Mouse (Mus musculus) stomach, postnatal 0 days (tissue): Measurements from ENCODE around the gene Acbd6. TPM values are rescaled to one million over a fixed set of nuclear protein-coding genes. Genes with fewer than 3 reads are reported as not detected.

Experiments
- ATAC-seq: fragments of 200-750 bp; cut with Nextera tagmentation; 2 replicates; pipeline ENCODE4 v1.8.0; 2017; ENCODE audit not compliant: low FRiP score, low TSS enrichment
- DNase-seq: peaks from one replicate; pipeline ENCODE4 v3.0.0-alpha.2; 2016; ENCODE audit warnings: low spot score
- H3K27ac ChIP-seq: fragments of 300-500 bp; sonication (generic); replicated peaks from 2 replicates; pipeline ENCODE4 v1.5.1; 2014; ENCODE audit warnings: mild to moderate bottlenecking, control low read depth
- H3K27me3 ChIP-seq: fragments of 300-500 bp; sonication (generic); 2 replicates; pipeline ENCODE4 v1.6.1; 2014; ENCODE audit warnings: low read length; ENCODE audit not compliant: control insufficient read depth, insufficient read depth
- H3K36me3 ChIP-seq: fragments of 300-500 bp; sonication (generic); 2 replicates; pipeline ENCODE4 v1.6.1; 2014; ENCODE audit warnings: low read length, mixed read lengths; ENCODE audit not compliant: control insufficient read depth, insufficient read depth
- H3K4me1 ChIP-seq: fragments of 300-500 bp; sonication (generic); replicated peaks from 2 replicates; pipeline ENCODE4 v1.6.1; 2014; ENCODE audit warnings: antibody characterized with exemption; ENCODE audit not compliant: control insufficient read depth, insufficient read depth
- H3K4me2 ChIP-seq: fragments of 300-500 bp; sonication (generic); replicated peaks from 2 replicates; pipeline ENCODE4 v1.6.1; 2014; ENCODE audit warnings: low read depth, mild to moderate bottlenecking, control low read depth, moderate library complexity
- H3K4me3 ChIP-seq: fragments of 300-500 bp; sonication (generic); 2 replicates; pipeline ENCODE4 v1.5.1; 2014; ENCODE audit warnings: low read depth, low read length, control low read depth
- H3K9ac ChIP-seq: fragments of 300-500 bp; sonication (generic); 2 replicates; pipeline ENCODE4 v1.6.1; 2014; ENCODE audit warnings: mild to moderate bottlenecking, low read length, control low read depth, mixed read lengths
- H3K9me3 ChIP-seq: fragments of 300-500 bp; sonication (generic); 2 replicates; pipeline ENCODE4 v1.6.1; 2016; ENCODE audit warnings: low read length; ENCODE audit not compliant: control insufficient read depth
- CTCF ChIP-seq: IDR thresholded peaks from 2 replicates; pipeline ENCODE4 v1.5.1; 2016; ENCODE audit warnings: antibody characterized with exemption, low read depth, mild to moderate bottlenecking, moderate library complexity
- EP300 ChIP-seq: optimal IDR thresholded peaks from 2 replicates; pipeline ENCODE3; 2016; ENCODE audit warnings: antibody characterized with exemption
- WGBS: fragments of 180-500 bp; shearing (Covaris S2); extraction: QIAGEN DNeasy Blood & Tissue Kit; methylation state at CpG from one replicate; pipeline ENCODE4 v1.1.7; 2014; 5-methylcytosine and 5-hydroxymethylcytosine counted together
- polyA plus RNA-seq: library from polyadenylated mRNA; unstranded; fragments of >200 nt; fragmentation: Nextera tagmentation; extraction: Ambion mirVana; gene quantifications from 2 replicates; pipeline ENCODE4 v1.2.1, GENCODE M21; 2015

Gene Acbd6
- polyA plus RNA-seq, 1 experiment from 2014 or later: 55.9 TPM

DNA sequence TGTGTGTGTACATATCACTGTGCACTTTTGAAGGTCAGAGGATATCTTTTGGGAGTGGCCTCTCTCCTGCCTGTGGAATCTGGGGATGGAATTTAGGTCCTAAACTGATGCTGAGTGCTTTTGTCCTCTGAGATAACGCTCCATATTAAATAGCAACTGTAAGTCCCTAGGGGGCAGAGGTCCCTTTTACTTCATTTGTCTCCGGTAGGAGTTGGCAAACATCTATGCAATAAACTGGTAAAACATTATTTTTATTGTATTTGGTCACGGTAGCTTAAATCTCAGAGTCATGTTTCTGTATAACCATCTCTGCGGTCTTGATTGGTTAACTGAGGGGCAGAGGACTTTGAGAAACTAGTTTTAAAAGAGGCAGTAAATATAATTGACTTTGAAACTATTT lies 35.4 kb upstream of the Acbd6 start:
- WGBS: 67% methylated on average over 4 of the region's 4 CpGs
- H3K4me3 ChIP-seq: no peak overlapping the region
- ATAC-seq: no peak

GRCm38 (mm10) chr1:155526176-155526575 lies 31.7 kb upstream of the Acbd6 start:
- H3K4me1 ChIP-seq: 0 out of 2 replicates have a peak, but pooled peaks cover 2% of the 10 kb centered on the region
- no peaks in the 10 kb centered on the region for H3K9me3 ChIP-seq
- no peak for ATAC-seq
- no peak for TF ChIP-seq CTCF
- TF ChIP-seq EP300: no peak
- no peak overlapping the region for H3K4me3 ChIP-seq
- no peak overlapping the region for H3K4me2 ChIP-seq
- no peaks in the 10 kb centered on the region for H3K36me3 ChIP-seq
- DNase-seq: no peak
- no peak overlapping the region for H3K9ac ChIP-seq
- 55% methylated on average over 5 of the region's 5 CpGs for WGBS
- H3K27ac ChIP-seq: no peak overlapping the region
- H3K27me3 ChIP-seq: no peaks in the 10 kb centered on the region

More for the DNA sequence above, 35.4 kb upstream of the Acbd6 start:
- H3K4me1 ChIP-seq: no peaks in the 10 kb centered on the region
- H3K9ac ChIP-seq: no peak overlapping the region
- H3K27ac ChIP-seq: no peak overlapping the region
- H3K36me3 ChIP-seq: no peaks in the 10 kb centered on the region
- H3K9me3 ChIP-seq: no peaks in the 10 kb centered on the region
- no peak for DNase-seq
- no peak for TF ChIP-seq CTCF
- TF ChIP-seq EP300: no peak
- no peaks in the 10 kb centered on the region for H3K27me3 ChIP-seq
- H3K4me2 ChIP-seq: no peak overlapping the region

DNA sequence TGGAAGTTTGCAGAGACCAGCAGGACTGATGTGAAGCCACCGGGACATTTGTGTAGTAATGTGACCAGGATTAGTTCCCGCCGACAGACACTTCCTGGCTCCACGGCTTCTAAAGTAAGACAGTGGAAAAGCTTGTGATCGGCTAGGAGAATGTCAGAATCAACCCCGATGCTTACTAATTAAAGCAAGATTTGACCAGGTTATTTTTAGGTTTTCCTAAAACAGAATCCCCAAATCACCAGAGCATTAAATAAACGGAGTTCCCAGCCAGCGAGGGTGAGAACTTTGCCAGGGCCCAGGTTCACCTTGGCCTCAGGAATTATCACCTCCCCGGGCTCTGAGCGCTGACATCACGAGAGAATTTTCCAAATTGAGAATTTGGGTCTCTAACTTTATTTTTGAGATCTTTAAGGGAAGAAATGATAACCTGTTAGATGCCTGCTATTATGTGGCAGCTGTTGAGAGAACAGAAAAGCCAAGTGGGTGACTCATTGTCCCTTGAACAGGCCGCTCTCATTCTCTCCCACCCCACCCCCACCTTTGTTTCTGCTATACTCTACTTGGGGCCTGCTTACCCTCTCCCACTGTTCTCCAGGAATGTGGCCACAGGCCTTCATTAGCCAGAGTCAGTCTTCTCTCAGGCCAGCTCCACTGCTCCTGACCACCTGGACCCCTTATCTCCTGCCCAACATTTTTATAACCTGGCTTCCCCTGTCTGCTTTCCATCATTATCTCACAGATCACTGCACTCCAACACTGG lies 30.7 kb upstream of the Acbd6 start:
- Histone ChIP-seq H3K27me3 (no peaks in the 10 kb centered on the region), H3K27ac (no peak overlapping the region), H3K4me2 (no peak overlapping the region), H3K4me3 (no peak overlapping the region), H3K36me3 (no peaks in the 10 kb centered on the region), H3K9ac (no peak overlapping the region), H3K9me3 (no peaks in the 10 kb centered on the region), H3K4me1 (0 out of 2 replicates have a peak, but pooled peaks cover 2% of the 10 kb centered on the region)
- ATAC-seq (no peak), DNase-seq (no peak)
- no peak for TF ChIP-seq CTCF
- TF ChIP-seq EP300: no peak
- WGBS: 42% methylated on average over 12 of the region's 12 CpGs

- Histone ChIP-seq H3K4me1 (0 out of 2 replicates have a peak, but pooled peaks cover 2% of the 10 kb centered on the region), H3K4me3 (no peak overlapping the region), H3K27me3 (no peaks in the 10 kb centered on the region), H3K36me3 (no peaks in the 10 kb centered on the region), H3K4me2 (no peak overlapping the region), H3K27ac (no peak overlapping the region), H3K9me3 (no peaks in the 10 kb centered on the region), H3K9ac (no peak overlapping the region)
- ATAC-seq (no peak), DNase-seq (no peak)
- TF ChIP-seq EP300 (no peak), CTCF (no peak)
- 18% methylated on average over 8 of the region's 8 CpGs for WGBS
These were observed 30.1 kb upstream of the Acbd6 start for GRCm38 (mm10) chr1:155527787-155528158.

DNA sequence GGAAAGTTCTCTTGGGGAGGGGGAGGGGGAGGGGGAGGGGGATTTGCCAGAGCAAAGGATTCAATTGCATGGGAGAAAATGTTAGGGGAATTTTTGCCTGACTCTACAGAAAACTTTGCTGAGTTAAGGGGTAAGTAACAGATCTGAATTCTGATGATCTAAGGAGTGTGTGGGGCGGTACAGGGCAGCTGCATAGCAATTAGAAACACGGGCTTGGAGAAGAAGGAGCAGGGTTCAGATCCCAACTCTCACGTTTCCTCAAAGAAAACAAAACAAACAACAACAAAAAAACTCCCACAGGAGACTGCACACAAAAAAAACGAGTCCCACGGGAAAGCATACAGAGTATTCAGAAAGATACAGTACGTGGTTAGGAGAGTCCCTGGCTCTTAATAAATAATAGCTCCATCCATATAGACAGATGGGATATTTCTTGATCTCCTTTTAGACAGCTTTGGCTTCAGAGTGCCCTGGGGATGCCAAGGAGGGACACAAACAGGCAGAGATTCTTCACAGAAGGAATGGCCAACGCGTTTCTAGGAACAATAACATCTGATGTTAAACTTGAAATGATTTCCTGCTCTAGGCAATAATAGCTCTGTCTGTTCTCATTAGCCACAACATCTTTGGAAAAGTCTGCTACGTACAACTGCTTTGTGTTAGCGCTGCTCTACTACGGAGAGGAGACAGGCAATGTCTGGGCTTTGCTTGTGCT lies 29.4 kb upstream of the Acbd6 start:
- ATAC-seq (no peak), DNase-seq (no peak)
- Histone ChIP-seq H3K27me3 (no peaks in the 10 kb centered on the region), H3K36me3 (no peaks in the 10 kb centered on the region), H3K9ac (no peak overlapping the region), H3K4me2 (no peak overlapping the region), H3K27ac (no peak overlapping the region), H3K4me3 (no peak overlapping the region), H3K4me1 (0 out of 2 replicates have a peak, but pooled peaks cover 2% of the 10 kb centered on the region), H3K9me3 (no peaks in the 10 kb centered on the region)
- TF ChIP-seq CTCF: no peak
- no peak for TF ChIP-seq EP300
- WGBS: 32% methylated on average over 11 of the region's 11 CpGs
